Mouse (Mus musculus): Measurements from ENCODE around the gene Dnah1.

Dnah1 gene

GRCm38 (mm10) chr14:31319546-31319945, 4.2 kb downstream of the Dnah1 start:
- DNase-seq (ENCODE audit: low read depth, low spot score) = no peak

- DNase-seq (ENCODE audit: low read depth, low spot score) = no peak
Measured at GRCm38 (mm10) chr14:31317754-31318153, 5.9 kb downstream of the Dnah1 start.

GRCm38 (mm10) chr14:31316613-31317012, 7.1 kb downstream of the Dnah1 start:
- no peak for DNase-seq (ENCODE audit: low read depth, low spot score)

- no peak for DNase-seq (ENCODE audit: low read depth, low spot score)
Measured at GRCm38 (mm10) chr14:31313192-31313591, 10.5 kb downstream of the Dnah1 start.

GRCm38 (mm10) chr14:31285728-31286127, 38.0 kb downstream of the Dnah1 start:
- DNase-seq (ENCODE audit: low read depth, low spot score) = no peak

- DNase-seq (ENCODE audit: low read depth, low spot score) = peak; percentile 88
Measured at GRCm38 (mm10) chr14:31272164-31272563, 51.5 kb downstream of the Dnah1 start.

GRCm38 (mm10) chr14:31271121-31271520, 52.6 kb downstream of the Dnah1 start:
- DNase-seq (ENCODE audit: low read depth, low spot score) = no peak

- DNase-seq (ENCODE audit: low read depth, low spot score) = no peak
Measured at GRCm38 (mm10) chr14:31269456-31270100, 54.1 kb downstream of the Dnah1 start.

GRCm38 (mm10) chr14:31268301-31269001, 55.2 kb downstream of the Dnah1 start:
- DNase-seq (ENCODE audit: low read depth, low spot score) = no peak

GRCm38 (mm10) chr14:31267649-31268048, 56.0 kb downstream of the Dnah1 start:
- no peak for DNase-seq (ENCODE audit: low read depth, low spot score)

- no peak for DNase-seq (ENCODE audit: low read depth, low spot score)
Measured at GRCm38 (mm10) chr14:31260932-31261331, 62.8 kb downstream of the Dnah1 start.

- no peak for DNase-seq (ENCODE audit: low read depth, low spot score)
Measured at GRCm38 (mm10) chr14:31260374-31260773, 63.3 kb downstream of the Dnah1 start.

GRCm38 (mm10) chr14:31258476-31259050, 65.1 kb downstream of the Dnah1 start:
- no peak for DNase-seq (ENCODE audit: low read depth, low spot score)

GRCm38 (mm10) chr14:31252091-31252490, 71.6 kb downstream of the Dnah1 start:
- no peak for DNase-seq (ENCODE audit: low read depth, low spot score)

GRCm38 (mm10) chr14:31251626-31252025, 72.1 kb downstream of the Dnah1 start:
- DNase-seq (ENCODE audit: low read depth, low spot score) = no peak

- peak; percentile 97 for DNase-seq (ENCODE audit: low read depth, low spot score)
Measured at GRCm38 (mm10) chr14:31251084-31251604, 72.6 kb downstream of the Dnah1 start, which contains the start of the genes Phf7 and Bap1. Gene Phf7 (minus strand): TSS chr14:31251317. Gene Bap1 (plus strand): TSS chr14:31251450.

GRCm38 (mm10) chr14:31250222-31251083, 73.2 kb downstream of the Dnah1 start:
- DNase-seq (ENCODE audit: low read depth, low spot score) = no peak

- DNase-seq (ENCODE audit: low read depth, low spot score) = no peak
Measured at GRCm38 (mm10) chr14:31248396-31248795, 75.3 kb downstream of the Dnah1 start.

GRCm38 (mm10) chr14:31245946-31246345, 77.8 kb downstream of the Dnah1 start:
- no peak for DNase-seq (ENCODE audit: low read depth, low spot score)

GRCm38 (mm10) chr14:31244777-31245176, 78.9 kb downstream of the Dnah1 start:
- DNase-seq (ENCODE audit: low read depth, low spot score) = no peak

- DNase-seq (ENCODE audit: low read depth, low spot score) = no peak
Measured at GRCm38 (mm10) chr14:31240528-31240927, 83.2 kb downstream of the Dnah1 start.
